Mouse (Mus musculus): ENCODE measurements at regions not wholly inside any gene's neighbourhood (a gene's known extent, or its start where the extent isn't known, plus 50 kb on each side); places are given as distances from the start of the nearest gene placed in this dataset.

- Histone ChIP-seq H3K4me1 (no peaks in the 10 kb centered on the region), H3K36me3 (no peaks in the 10 kb centered on the region), H3K4me3 (replicated peaks) (no peak overlapping the region), H3K27me3 (replicated peaks) (no peaks in the 10 kb centered on the region), H3K4me2 (no peak overlapping the region), H3K9ac (replicated peaks) (no peak overlapping the region), H3K27ac (replicated peaks) (no peak overlapping the region), H3K9me3 (replicated peaks) (no peaks in the 10 kb centered on the region)
- ATAC-seq (ENCODE audit: low FRiP score) = no peak
- 47% methylated on average over 3 of the region's 3 CpGs for WGBS
Measured at GRCm38 (mm10) chr4:4708261-4708660, 84.9 kb downstream of the Impad1 start.

- 90% methylated on average over 2 of the region's 2 CpGs for WGBS
- no peak overlapping the region for H3K4me3 ChIP-seq (replicated peaks)
- no peaks in the 10 kb centered on the region for H3K36me3 ChIP-seq
- H3K27me3 ChIP-seq (replicated peaks) = no peaks in the 10 kb centered on the region
- H3K4me2 ChIP-seq = no peak overlapping the region
- no peaks in the 10 kb centered on the region for H3K9me3 ChIP-seq (replicated peaks)
- H3K27ac ChIP-seq (replicated peaks) = no peak overlapping the region
- ATAC-seq (ENCODE audit: low FRiP score) = no peak
- no peaks in the 10 kb centered on the region for H3K4me1 ChIP-seq
- H3K9ac ChIP-seq (replicated peaks) = no peak overlapping the region
Measured at GRCm38 (mm10) chr4:4699102-4699501, 94.1 kb downstream of the Impad1 start.

- 97% methylated on average over 1 of the region's 1 CpGs for WGBS
- H3K9me3 ChIP-seq (replicated peaks) = no peaks in the 10 kb centered on the region
Measured at GRCm38 (mm10) chr4:4695413-4695812, 97.7 kb downstream of the Impad1 start.

GRCm38 (mm10) chr4:4686920-4687319, 106.2 kb downstream of the Impad1 start:
- no peak for ATAC-seq (ENCODE audit: low FRiP score)
- Histone ChIP-seq H3K9ac (replicated peaks) (no peak overlapping the region), H3K9me3 (replicated peaks) (no peaks in the 10 kb centered on the region), H3K27me3 (replicated peaks) (no peaks in the 10 kb centered on the region), H3K4me2 (no peak overlapping the region), H3K4me1 (no peaks in the 10 kb centered on the region), H3K36me3 (no peaks in the 10 kb centered on the region), H3K4me3 (replicated peaks) (no peak overlapping the region), H3K27ac (replicated peaks) (no peak overlapping the region)
- 29% methylated on average over 4 of the region's 4 CpGs for WGBS

More at GRCm38 (mm10) chr4:4695413-4695812, 97.7 kb downstream of the Impad1 start:
- peak; percentile 59 for ATAC-seq (ENCODE audit: low FRiP score)
- no peaks in the 10 kb centered on the region for H3K27me3 ChIP-seq (replicated peaks)
- no peaks in the 10 kb centered on the region for H3K36me3 ChIP-seq
- no peaks in the 10 kb centered on the region for H3K4me1 ChIP-seq
- no peak overlapping the region for H3K4me2 ChIP-seq
- no peak overlapping the region for H3K27ac ChIP-seq (replicated peaks)
- no peak overlapping the region for H3K4me3 ChIP-seq (replicated peaks)
- H3K9ac ChIP-seq (replicated peaks) = no peak overlapping the region

GRCm38 (mm10) chr4:4674607-4675006, 118.5 kb downstream of the Impad1 start:
- ATAC-seq (ENCODE audit: low FRiP score) = no peak
- Histone ChIP-seq H3K27me3 (replicated peaks) (no peaks in the 10 kb centered on the region), H3K4me3 (replicated peaks) (no peak overlapping the region), H3K9me3 (replicated peaks) (no peaks in the 10 kb centered on the region), H3K27ac (replicated peaks) (no peak overlapping the region), H3K4me2 (no peak overlapping the region), H3K36me3 (no peaks in the 10 kb centered on the region), H3K9ac (replicated peaks) (no peak overlapping the region), H3K4me1 (no peaks in the 10 kb centered on the region)

- Histone ChIP-seq H3K9me3 (replicated peaks) (no peaks in the 10 kb centered on the region), H3K27me3 (replicated peaks) (no peaks in the 10 kb centered on the region), H3K4me2 (no peak overlapping the region), H3K9ac (replicated peaks) (no peak overlapping the region), H3K36me3 (no peaks in the 10 kb centered on the region), H3K4me3 (replicated peaks) (no peak overlapping the region), H3K27ac (replicated peaks) (no peak overlapping the region), H3K4me1 (no peaks in the 10 kb centered on the region)
- 42% methylated on average over 1 of the region's 1 CpGs for WGBS
- ATAC-seq (ENCODE audit: low FRiP score) = no peak
Measured at GRCm38 (mm10) chr4:4650251-4650650, 142.9 kb downstream of the Impad1 start.

GRCm38 (mm10) chr4:4645264-4645663, 147.9 kb downstream of the Impad1 start:
- H3K4me3 ChIP-seq (replicated peaks) = no peak overlapping the region
- H3K36me3 ChIP-seq = no peaks in the 10 kb centered on the region
- no peak overlapping the region for H3K4me2 ChIP-seq
- no peak overlapping the region for H3K27ac ChIP-seq (replicated peaks)
- no peaks in the 10 kb centered on the region for H3K27me3 ChIP-seq (replicated peaks)
- ATAC-seq (ENCODE audit: low FRiP score) = no peak
- no peaks in the 10 kb centered on the region for H3K9me3 ChIP-seq (replicated peaks)
- no peaks in the 10 kb centered on the region for H3K4me1 ChIP-seq
- no peak overlapping the region for H3K9ac ChIP-seq (replicated peaks)
- WGBS = 74% methylated on average over 1 of the region's 1 CpGs

GRCm38 (mm10) chr4:4636258-4636657, 156.9 kb downstream of the Impad1 start:
- Histone ChIP-seq H3K27ac (replicated peaks) (no peak overlapping the region), H3K4me2 (no peak overlapping the region), H3K4me1 (0 out of 2 replicates have a peak, but pooled peaks cover 3% of the 10 kb centered on the region), H3K36me3 (no peaks in the 10 kb centered on the region), H3K4me3 (replicated peaks) (no peak overlapping the region), H3K27me3 (replicated peaks) (no peaks in the 10 kb centered on the region), H3K9ac (replicated peaks) (no peak overlapping the region), H3K9me3 (replicated peaks) (no peaks in the 10 kb centered on the region)
- ATAC-seq (ENCODE audit: low FRiP score) = no peak

GRCm38 (mm10) chr4:4635856-4636255, 157.3 kb downstream of the Impad1 start:
- H3K27ac ChIP-seq (replicated peaks) = no peak overlapping the region
- no peak overlapping the region for H3K4me3 ChIP-seq (replicated peaks)
- no peaks in the 10 kb centered on the region for H3K9me3 ChIP-seq (replicated peaks)
- 28% methylated on average over 1 of the region's 1 CpGs for WGBS
- H3K4me1 ChIP-seq = 0 out of 2 replicates have a peak, but pooled peaks cover 3% of the 10 kb centered on the region
- no peak overlapping the region for H3K4me2 ChIP-seq
- no peak overlapping the region for H3K9ac ChIP-seq (replicated peaks)
- H3K36me3 ChIP-seq = no peaks in the 10 kb centered on the region
- no peaks in the 10 kb centered on the region for H3K27me3 ChIP-seq (replicated peaks)
- no peak for ATAC-seq (ENCODE audit: low FRiP score)

GRCm38 (mm10) chr4:4635338-4635737, 157.8 kb downstream of the Impad1 start:
- H3K4me3 ChIP-seq (replicated peaks) = no peak overlapping the region
- H3K9ac ChIP-seq (replicated peaks) = no peak overlapping the region
- H3K9me3 ChIP-seq (replicated peaks) = no peaks in the 10 kb centered on the region
- ATAC-seq (ENCODE audit: low FRiP score) = no peak
- 47% methylated on average over 6 of the region's 6 CpGs for WGBS
- H3K4me1 ChIP-seq = 0 out of 2 replicates have a peak, but pooled peaks cover 3% of the 10 kb centered on the region
- no peaks in the 10 kb centered on the region for H3K36me3 ChIP-seq
- no peaks in the 10 kb centered on the region for H3K27me3 ChIP-seq (replicated peaks)
- H3K4me2 ChIP-seq = no peak overlapping the region
- H3K27ac ChIP-seq (replicated peaks) = no peak overlapping the region

GRCm38 (mm10) chr4:4634646-4635045, 158.5 kb downstream of the Impad1 start:
- H3K9ac ChIP-seq (replicated peaks) = no peak overlapping the region
- ATAC-seq (ENCODE audit: low FRiP score) = no peak
- WGBS = 26% methylated on average over 3 of the region's 3 CpGs

GRCm38 (mm10) chr4:4630750-4631149, 162.4 kb downstream of the Impad1 start:
- 49% methylated on average over 2 of the region's 2 CpGs for WGBS
- Histone ChIP-seq H3K9ac (replicated peaks) (no peak overlapping the region), H3K4me3 (replicated peaks) (no peak overlapping the region), H3K27me3 (replicated peaks) (no peaks in the 10 kb centered on the region), H3K36me3 (no peaks in the 10 kb centered on the region), H3K4me1 (0 out of 2 replicates have a peak, but pooled peaks cover 3% of the 10 kb centered on the region), H3K27ac (replicated peaks) (no peak overlapping the region), H3K4me2 (no peak overlapping the region), H3K9me3 (replicated peaks) (no peaks in the 10 kb centered on the region)
- ATAC-seq (ENCODE audit: low FRiP score) = no peak

More at GRCm38 (mm10) chr4:4634646-4635045, 158.5 kb downstream of the Impad1 start:
- Histone ChIP-seq H3K4me3 (replicated peaks) (no peak overlapping the region), H3K36me3 (no peaks in the 10 kb centered on the region), H3K27me3 (replicated peaks) (no peaks in the 10 kb centered on the region), H3K4me2 (no peak overlapping the region), H3K9me3 (replicated peaks) (no peaks in the 10 kb centered on the region), H3K27ac (replicated peaks) (no peak overlapping the region), H3K4me1 (0 out of 2 replicates have a peak, but pooled peaks cover 3% of the 10 kb centered on the region)

GRCm38 (mm10) chr4:4629251-4629650, 163.9 kb downstream of the Impad1 start:
- no peaks in the 10 kb centered on the region for H3K27me3 ChIP-seq (replicated peaks)
- 97% methylated on average over 1 of the region's 1 CpGs for WGBS
- no peaks in the 10 kb centered on the region for H3K36me3 ChIP-seq
- ATAC-seq (ENCODE audit: low FRiP score) = no peak
- H3K4me3 ChIP-seq (replicated peaks) = no peak overlapping the region
- no peak overlapping the region for H3K4me2 ChIP-seq
- no peaks in the 10 kb centered on the region for H3K4me1 ChIP-seq
- H3K27ac ChIP-seq (replicated peaks) = no peak overlapping the region
- H3K9me3 ChIP-seq (replicated peaks) = no peaks in the 10 kb centered on the region
- H3K9ac ChIP-seq (replicated peaks) = no peak overlapping the region

All from neural tube, embryonic 15.5 days (tissue).